Mouse (Mus musculus) spleen, adult 2 months (tissue): ENCODE results near the gene Bag6.
A peak's percentile ranks its signal among the peaks of the same experiment; 100 is the strongest.

ENCODE experiments used
- CTCF ChIP-seq: fragments of 200-500 bp; IDR thresholded peaks from 2 replicates; pipeline ENCODE4 v1.5.1; 2011; ENCODE audit warnings: mild to moderate bottlenecking, inconsistent platforms; ENCODE audit not compliant: insufficient read depth, insufficient read length, insufficient replicate concordance; ENCODE audit errors: extremely low read depth
- POLR2A ChIP-seq: fragments of 200-500 bp; IDR thresholded peaks from 2 replicates; pipeline ENCODE4 v1.6.1; 2011; ENCODE audit warnings: low read depth, low read length, inconsistent platforms

- no peak for TF ChIP-seq CTCF
- peak; percentile 78 for TF ChIP-seq POLR2A
Observed at GRCm38 (mm10) chr17:35164568-35165450, 29.8 kb downstream of the Bag6 start, which contains the start of gene Prrc2a.
